Mouse (Mus musculus): Measurements from ENCODE around the gene Ankfn1.

Gene Ankfn1

GRCm38 (mm10) chr11:89676922-89677321 is 100.5 kb downstream of the Ankfn1 start:
- 55% methylated on average over 2 of the region's 2 CpGs for WGBS

DNA sequence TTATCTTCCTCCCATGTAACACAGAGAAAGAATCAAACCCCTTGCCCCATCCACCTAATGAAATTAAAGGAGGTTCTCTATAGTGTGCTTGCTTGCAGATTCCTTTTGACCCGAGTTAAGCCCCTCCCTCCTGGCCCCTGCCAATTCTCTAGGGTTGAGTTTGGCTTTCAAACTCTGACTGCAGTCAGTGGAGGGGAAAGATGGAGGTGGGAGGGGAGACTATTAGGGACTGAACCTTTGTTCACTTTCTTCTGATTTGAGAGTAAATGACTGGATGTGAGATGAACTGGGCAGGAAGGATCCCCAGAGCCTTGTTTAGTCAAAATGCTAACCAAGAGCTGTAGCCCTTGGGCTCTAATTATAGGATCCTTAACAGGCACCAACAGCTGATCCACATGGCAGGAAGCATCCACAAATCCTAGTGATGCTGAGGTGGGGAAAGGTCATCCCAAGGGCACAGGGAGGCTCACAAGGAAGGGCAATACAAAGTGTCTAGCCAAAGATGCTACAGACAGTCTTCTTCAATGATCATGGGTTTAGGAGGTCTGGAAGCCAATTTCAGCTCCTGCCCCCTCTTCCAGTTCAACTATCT is 103.4 kb downstream of the Ankfn1 start:
- WGBS, result 33% methylated on average over 1 of the region's 1 CpGs

DNA sequence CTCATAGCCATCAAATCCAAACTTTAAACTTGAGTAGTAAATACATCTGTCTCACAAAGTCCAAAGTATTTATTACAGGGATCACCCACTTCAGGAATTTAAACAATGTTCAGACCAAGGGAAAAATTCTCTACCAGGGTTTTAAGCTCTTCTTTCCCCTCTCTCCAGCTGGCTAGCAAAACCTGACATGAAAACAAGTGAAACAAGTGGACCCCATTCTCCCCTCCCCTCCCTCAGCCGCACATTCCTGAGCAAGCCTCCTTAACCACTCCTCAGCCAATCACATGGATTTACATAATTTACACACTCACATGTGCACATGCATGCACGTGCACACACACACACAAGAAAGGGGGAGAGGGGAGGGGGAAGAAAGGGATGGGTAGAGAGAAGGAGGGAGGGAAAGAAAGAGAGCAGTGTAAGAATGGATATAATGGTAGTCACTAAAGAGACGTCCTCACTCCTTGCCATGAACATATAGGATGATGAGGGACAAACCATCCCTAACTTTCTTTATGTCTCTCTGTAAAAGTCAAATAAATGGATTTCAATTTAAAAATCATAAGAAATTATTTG is 104.9 kb downstream of the Ankfn1 start:
- 75% methylated on average over 3 of the region's 3 CpGs for WGBS

DNA sequence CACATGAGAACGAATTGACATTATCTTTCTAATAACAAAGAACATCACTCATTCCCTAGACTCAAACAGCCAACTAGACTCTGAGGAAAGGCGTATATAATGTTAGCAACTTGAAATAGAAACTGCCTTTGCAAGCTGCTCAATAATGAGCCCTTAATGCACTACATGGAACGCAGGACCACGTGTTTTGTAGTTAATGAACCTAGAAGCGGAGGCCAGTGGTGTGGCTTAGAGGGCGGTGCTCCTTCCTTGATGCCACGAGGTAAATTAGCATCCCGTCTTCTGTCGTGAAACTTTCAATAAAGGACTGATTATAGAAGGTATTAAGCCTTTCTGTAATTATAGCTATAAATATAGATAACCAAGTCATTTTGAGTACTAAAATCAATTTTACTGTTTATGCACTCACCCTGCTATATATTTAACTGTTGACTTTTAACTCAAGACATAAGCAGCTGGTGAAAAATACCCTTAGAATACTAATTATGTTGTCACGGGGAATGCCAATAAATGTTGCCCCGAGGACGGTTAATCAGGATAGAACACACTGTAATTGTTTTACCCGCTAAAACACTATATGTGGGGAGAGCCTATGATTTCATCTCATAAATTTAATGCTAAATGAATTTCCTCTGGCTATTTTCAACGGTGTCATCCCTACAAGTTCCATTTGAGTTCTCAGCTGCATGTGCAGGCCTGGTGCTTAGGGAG is 112.1 kb downstream of the Ankfn1 start:
- 65% methylated on average over 14 of the region's 14 CpGs for WGBS

DNA sequence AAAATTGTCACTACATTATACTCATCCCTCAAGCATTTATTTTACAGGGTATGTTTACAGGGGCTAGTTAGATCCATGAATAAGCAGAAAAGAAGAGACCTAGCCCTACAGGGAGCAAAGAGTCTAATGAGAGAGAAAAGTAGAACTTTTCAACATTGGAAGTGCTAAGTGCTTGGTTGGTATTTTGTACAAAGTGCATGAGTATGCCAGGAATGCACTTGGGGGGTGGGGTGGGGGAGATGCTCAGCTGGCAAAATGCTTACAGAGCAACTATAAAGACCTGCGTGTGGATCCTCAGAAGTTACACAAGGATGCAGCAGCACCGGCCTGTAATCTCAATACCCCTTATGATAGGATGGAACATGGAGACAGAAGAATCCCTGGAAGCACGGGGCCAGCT is 118.4 kb downstream of the Ankfn1 start:
- WGBS, result 84% methylated on average over 3 of the region's 3 CpGs

DNA sequence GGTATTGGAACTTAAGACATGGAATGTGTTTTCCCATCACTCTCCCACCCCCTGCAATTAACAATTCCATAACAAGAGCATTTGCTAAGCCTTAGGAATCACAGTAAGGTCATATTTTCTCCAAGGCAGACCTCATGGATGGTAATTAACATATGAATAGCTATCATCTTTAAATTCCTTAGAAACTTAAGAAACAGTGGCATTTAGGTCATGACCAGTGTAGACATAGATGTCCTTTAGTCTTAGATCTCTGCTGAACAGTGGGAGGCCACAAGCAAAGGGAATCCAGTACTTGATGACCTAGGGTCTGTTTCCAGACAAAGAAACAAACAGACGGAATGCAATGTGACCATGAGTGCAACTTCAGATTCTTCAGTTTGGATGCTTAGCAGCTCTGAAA is 141.7 kb downstream of the Ankfn1 start:
- whole genome bisulfite sequencing, result 71% methylated on average over 1 of the region's 1 CpGs

DNA sequence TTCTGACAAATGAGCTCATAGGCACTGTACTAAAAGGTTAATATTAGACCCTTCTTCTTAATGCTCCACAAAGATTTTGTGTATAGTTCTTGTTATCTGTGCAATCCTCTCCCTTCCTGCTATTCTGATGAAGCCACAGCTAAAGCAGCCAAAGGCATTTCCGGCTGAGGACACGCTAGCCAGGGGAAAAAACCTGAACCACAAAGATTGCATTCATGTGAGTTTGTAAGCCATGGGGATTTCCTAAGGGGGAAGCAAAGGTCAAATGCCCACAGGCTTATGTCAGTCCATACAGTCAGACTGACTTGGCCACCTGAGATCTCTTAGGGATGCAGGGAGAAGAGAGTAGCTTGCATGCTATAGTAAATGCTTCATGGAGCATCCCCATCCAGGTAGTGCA is 146.1 kb downstream of the Ankfn1 start:
- 87% methylated on average over 2 of the region's 2 CpGs for WGBS

GRCm38 (mm10) chr11:89628562-89628961 is 148.9 kb downstream of the Ankfn1 start:
- 74% methylated on average over 6 of the region's 6 CpGs for WGBS

DNA sequence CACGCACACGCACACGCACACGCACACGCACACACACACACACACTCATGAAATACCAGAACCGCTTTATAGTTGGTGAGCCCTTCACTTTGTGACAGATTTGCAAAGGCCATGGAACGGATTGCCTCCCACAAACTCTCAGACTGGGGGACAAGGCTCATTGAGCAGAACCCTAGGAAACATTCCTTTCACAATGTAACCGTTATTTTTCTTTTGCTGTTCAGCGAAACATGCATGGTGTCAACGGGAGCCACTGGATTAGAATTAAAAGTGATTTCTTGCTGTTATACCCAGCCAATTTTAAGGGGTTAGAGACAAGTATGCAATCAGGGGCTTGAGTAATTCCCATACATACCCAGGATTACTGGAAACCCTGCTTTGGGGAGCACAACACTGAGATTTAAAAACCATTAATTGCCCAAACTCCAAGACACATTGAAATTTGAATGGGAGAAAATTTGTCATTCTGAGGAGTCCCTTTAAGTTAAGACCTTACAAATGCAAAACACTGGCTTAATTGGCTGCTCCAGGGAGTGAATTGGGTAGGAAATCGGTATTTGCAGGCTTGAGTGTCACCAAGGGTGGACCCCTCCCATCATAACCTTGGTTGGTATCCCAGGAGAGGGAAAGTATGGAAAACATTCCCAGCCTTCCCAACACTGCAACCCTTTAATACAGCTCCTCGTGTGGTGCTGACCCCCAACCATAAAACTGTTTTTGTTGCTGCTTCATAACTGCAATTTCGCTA is 153.6 kb downstream of the Ankfn1 start:
- 65% methylated on average over 13 of the region's 13 CpGs for WGBS

GRCm38 (mm10) chr11:89615806-89616205 is 161.6 kb downstream of the Ankfn1 start:
- 48% methylated on average over 2 of the region's 2 CpGs for WGBS

DNA sequence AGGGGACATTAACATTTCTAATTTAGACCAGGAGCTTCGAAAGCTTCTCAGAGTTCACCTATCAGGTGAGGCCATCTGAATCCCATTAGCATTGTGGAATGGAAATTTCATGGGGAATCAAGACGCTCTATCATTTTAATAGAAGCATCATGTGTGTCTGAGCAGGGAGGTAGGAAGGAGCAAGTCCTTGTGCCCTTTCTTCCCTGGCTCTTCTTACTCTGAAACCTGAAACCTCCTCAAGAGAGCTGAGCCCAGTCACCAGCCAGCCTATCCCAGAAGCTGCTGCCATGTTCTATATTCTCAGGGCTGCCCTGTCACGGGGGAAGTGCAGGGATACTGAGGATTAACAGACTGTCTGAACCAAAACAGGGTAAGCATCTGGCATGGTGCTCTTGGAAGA is 165.9 kb downstream of the Ankfn1 start:
- 85% methylated on average over 3 of the region's 3 CpGs for WGBS

- 45% methylated on average over 7 of the region's 7 CpGs for WGBS
These were observed 169.4 kb downstream of the Ankfn1 start for GRCm38 (mm10) chr11:89608071-89608470.

DNA sequence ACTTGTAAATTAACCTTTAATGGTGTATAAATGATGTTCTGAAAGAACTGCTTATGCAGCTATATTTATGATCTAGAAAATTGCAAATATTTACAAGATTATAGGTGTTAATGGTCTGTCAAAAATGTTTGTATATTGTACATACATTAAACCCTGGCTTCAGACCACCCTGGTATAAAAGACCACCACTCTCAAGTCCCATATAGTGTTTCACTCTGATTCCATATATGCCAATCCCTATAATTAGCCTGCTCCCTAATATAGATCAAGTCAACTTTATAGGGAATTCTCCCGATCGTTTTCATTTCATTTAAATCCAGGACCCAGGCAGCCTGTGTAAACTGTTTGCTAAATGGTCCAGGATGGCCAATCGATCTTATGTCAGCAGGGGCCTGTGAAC is 170.2 kb downstream of the Ankfn1 start:
- WGBS, result 63% methylated on average over 3 of the region's 3 CpGs

DNA sequence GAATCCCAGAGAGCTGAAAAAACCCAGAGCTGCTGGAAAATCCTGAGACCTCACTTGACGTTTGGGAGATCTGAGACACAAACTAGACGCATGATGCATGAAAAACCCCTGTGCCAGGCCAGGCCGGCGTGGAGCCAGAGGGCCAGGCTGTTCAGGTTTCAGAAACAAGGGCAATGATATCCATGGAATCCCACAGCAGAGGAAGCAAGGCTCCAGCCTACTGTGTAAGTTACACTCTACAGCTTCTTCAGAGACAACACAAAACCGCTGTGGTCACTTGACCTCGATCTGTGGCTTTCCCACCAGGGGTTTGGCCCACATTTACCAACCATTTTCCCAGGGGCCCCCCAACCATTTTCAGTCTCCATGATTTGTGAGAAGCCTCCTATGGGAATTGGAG is 171.1 kb downstream of the Ankfn1 start:
- WGBS, result 86% methylated on average over 6 of the region's 6 CpGs

GRCm38 (mm10) chr11:89602966-89603365 is 174.5 kb downstream of the Ankfn1 start:
- 68% methylated on average over 5 of the region's 5 CpGs for WGBS

- 63% methylated on average over 8 of the region's 8 CpGs for WGBS
These were observed 176.4 kb downstream of the Ankfn1 start for GRCm38 (mm10) chr11:89600921-89601515.

GRCm38 (mm10) chr11:89590273-89590874 is 187.1 kb downstream of the Ankfn1 start:
- 79% methylated on average over 10 of the region's 10 CpGs for WGBS

GRCm38 (mm10) chr11:89586341-89586740 is 191.1 kb downstream of the Ankfn1 start:
- WGBS, result 69% methylated on average over 2 of the region's 2 CpGs

- 60% methylated on average over 6 of the region's 6 CpGs for WGBS
These were observed 197.6 kb downstream of the Ankfn1 start for GRCm38 (mm10) chr11:89579826-89580225.

GRCm38 (mm10) chr11:89579111-89579510 is 198.3 kb downstream of the Ankfn1 start:
- 73% methylated on average over 4 of the region's 4 CpGs for WGBS

DNA sequence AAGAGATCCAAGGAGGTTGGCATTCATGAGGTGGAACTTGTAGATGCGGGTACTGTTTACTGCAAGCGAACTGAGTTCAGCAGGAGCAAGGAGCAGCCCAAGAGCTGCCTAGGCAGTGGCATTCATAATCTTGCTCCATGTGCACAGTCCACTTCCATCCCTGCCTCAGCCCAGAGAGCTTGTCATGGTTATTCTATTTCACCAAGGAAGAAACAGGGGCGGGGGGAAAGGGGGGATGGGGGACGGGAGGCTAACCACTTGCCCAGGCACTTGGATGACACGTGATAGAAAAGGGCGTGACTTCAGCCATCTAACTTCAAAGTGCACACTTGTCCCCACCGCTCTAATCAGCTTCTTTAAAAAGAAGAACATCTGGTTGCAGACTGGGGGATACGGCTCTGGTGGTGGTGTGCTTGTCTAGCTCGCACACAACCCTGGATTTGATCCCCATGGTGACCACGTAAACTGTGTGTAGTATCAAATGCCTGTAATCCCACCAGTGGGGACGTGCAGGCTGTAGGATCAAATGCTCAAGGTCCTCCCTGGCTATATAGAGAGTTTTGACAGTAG is 203.1 kb downstream of the Ankfn1 start:
- 86% methylated on average over 11 of the region's 11 CpGs for WGBS
